Mouse (Mus musculus) cortical plate, adult 2 months (tissue): ENCODE results near the gene Exoc7.

Experiments used
- CTCF ChIP-seq: fragments of 200-500 bp; IDR thresholded peaks from 2 replicates; pipeline ENCODE4 v1.5.1; 2011; ENCODE audit warnings: mild to moderate bottlenecking, control low read depth, low read length; ENCODE audit not compliant: insufficient read depth; ENCODE audit errors: extremely low read depth
- POLR2A ChIP-seq: fragments of 200-500 bp; IDR thresholded peaks from 2 replicates; pipeline ENCODE4 v1.6.1; 2011; ENCODE audit warnings: mild to moderate bottlenecking, low read length, control low read depth; ENCODE audit not compliant: insufficient read depth; ENCODE audit errors: extremely low read depth

GRCm38 (mm10) chr11:116239797-116240196 lies 67.2 kb downstream of the Exoc7 start:
- TF ChIP-seq CTCF, result no peak
- no peak for TF ChIP-seq POLR2A
